Mouse (Mus musculus) left cerebral cortex, postnatal 25 days (tissue): ENCODE data around the gene Chd5. TPM values are rescaled to one million over a fixed set of nuclear protein-coding genes. Genes with fewer than 3 reads are reported as not detected.

ENCODE experiments used
- DNase-seq, 2 experiments: peaks; one replicate each; pipeline ENCODE4 v3.0.0; 2022; ENCODE audit warnings: low spot score in 2 of 2, mixed read lengths in 1 of 2
- intact Hi-C: fragments of 180-260 bp; cut with DNase I; formaldehyde crosslinking; loops from one replicate; pipeline ENCODE4 v1.15.1; 2025
- total RNA-seq, 2 experiments: library from RNA; stranded (reverse); gene quantifications; 2 replicates each; pipeline ENCODE4 v1.2.3; 2021

Chd5 gene
- total RNA-seq, 2 experiments from 2014 or later, result 180 to 181 TPM

GRCm38 (mm10) chr4:152315498-152316213, 22.8 kb upstream of the Chd5 start:
- peak in 1 of 2 experiments; percentile 41 for DNase-seq
- intact Hi-C loops, result no loop called here

DNA sequence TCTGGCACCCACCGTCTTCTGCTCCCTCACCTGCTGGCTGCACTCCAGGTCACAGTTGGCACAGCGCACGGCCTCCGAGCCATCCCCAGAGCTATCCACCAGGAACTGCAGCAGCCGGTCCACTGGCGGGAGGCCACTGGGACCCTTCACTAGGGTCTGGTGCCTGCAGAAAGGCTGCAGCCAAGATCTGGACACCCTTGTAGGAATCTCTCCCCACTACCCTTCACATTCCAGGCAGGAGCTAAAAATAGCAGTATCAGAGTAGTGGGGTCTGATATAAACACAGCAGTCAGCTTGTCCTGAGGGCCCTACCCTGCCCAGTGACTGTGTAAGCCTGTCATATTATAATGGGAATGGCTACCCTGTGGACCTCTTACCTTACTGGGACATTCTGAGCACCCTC, 20.8 kb upstream of the Chd5 start:
- no peak for DNase-seq
- intact Hi-C loops, result no loop called here

DNA sequence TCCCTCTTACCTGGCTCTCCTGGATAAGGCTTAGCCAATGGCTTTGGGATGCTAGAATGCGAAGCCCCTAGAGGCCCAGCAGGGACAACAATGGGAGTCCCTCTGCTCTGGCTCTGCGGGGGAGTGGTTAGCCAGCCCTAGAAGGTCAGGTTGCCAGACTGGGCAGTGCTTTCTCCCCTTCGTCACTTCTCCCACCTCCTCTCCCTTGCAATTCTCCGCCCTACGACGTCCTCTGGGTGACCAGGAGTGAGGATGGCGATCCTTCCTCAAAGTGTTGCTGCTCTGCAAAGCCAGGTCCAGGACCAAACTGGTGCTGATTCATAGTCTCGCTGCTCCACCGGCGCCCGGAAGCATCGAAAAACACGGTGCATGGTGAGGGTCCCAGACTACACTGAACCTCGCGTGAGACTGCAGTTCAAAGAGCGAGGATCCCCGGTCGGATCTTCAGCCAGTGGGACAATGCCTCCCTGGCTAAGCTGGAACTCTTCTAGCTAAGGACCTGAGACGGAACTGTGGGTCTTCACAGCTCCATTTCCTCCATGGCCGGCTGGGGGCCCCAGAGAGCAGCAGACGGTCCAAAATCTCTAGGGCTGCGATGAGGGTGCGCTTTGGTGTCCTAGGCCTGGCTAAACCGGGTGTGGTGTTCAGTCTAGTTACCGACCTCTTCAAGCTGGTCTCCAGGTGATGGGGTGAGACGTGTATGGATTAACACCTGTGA, 19.8 kb upstream of the Chd5 start, which contains the start of gene Rnf207:
Gene Rnf207, minus strand, starts transcription at position 477 of the 718 bp plus-strand sequence.
- intact Hi-C loops, result no loop called here
- peak; percentile 59 for DNase-seq

GRCm38 (mm10) chr4:152321464-152321863, 17.0 kb upstream of the Chd5 start:
- intact Hi-C loops, result no loop called here
- DNase-seq, result no peak

- intact Hi-C loops, result no loop called here
- DNase-seq, result no peak
These were observed 13.5 kb upstream of the Chd5 start for GRCm38 (mm10) chr4:152324641-152325562.

DNA sequence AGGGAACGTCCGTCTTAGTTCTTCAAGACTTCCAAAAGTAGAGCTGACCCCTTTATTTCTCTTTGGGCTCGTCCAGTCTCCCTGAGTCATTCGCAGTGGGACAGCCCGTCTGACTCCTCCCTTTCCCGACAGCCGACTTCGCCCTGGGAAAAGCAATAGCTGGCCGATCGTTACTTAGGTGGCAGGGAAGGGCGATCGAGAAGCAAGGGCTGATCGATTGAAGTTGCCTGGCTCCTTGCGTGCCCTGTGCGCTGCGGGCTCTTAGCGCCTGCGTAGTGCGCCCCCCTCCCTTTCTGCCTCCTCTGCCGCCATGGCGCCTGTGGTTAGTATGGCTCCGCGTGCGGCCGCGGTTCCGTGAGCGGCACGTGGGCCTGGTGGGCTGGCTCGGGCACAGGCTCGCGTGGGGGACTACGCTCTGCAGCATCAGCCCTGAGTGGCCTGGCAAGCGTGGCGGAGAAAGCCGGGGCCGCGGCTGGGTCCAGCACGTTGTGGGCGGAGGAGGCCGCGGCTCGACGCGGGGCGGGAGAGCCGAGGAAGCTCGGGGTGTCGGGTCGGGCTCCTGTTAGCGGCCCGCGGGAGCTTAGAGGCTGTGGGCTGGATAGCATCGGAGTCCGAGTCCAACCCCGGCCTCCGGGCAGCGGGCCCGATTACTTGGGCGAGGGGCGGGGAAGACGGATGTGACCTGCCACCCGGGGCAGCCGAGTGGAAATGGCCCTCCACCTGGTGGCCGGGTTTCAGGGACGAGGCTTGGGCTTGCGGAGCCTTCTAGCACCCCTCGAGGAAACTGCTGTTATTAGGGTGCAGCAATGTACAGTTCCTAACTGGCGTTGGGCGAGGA, 12.7 kb upstream of the Chd5 start, which contains the start of gene Rpl22:
Gene Rpl22, plus strand, starts transcription at position 169 of the 838 bp plus-strand sequence.
- DNase-seq, result peak; percentile 94 to 98
- intact Hi-C loops, result no loop called here

DNA sequence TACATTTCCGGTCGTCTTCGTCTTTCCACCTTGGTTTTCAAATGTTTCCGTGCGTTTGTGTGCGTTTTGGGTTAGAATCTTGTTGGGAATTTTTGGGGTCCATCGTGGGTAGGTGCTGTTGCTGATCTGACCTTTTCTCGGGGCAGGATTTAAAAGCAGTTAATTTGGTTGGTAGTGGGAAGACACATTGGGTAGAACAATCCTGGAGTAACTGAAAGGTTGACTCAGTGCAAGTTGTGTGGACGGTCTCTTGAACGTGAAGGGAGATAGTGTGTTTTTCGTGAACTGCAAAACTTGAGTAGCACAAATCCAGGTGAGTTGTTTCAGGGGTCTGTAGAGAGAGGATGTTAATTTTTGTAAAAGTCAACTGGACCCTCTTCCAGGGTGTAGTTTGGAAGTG, 11.9 kb upstream of the Chd5 start:
- DNase-seq, result no peak
- intact Hi-C loops, result no loop called here

- intact Hi-C loops, result no loop called here
- peak in 1 of 2 experiments; percentile 42 for DNase-seq
These were observed 9.8 kb upstream of the Chd5 start for GRCm38 (mm10) chr4:152328691-152329090.

DNA sequence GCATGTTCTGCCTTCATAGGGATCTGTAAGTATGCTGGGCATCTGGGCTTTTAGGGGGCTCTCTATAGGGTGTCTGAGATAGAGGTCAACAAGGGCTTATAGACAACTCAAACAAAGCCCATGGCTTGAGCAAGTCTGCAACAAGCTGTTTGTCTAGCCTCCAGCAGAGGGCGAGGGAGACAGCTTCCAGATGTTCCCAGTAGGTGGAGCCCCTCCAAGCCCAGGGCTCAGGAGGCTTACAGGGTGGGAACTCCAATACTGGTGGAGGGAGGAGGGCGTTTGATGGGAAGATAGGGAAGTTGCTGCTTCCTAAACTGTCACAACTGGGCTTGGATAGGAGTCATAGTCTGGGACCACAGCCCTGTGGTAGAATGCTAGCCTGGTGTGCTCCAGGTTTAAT, 5.5 kb upstream of the Chd5 start:
- intact Hi-C loops, result no loop called here
- peak; percentile 66 to 77 for DNase-seq

GRCm38 (mm10) chr4:152333587-152333986, 4.9 kb upstream of the Chd5 start:
- intact Hi-C loops, result no loop called here
- DNase-seq, result no peak

GRCm38 (mm10) chr4:152337772-152338171, 679 bp upstream of the Chd5 start:
- intact Hi-C loops, result loop anchor here (5.0 kb wide), 1 partner anchor 155 kb away; no protein-coding TSS in a partner anchor
- DNase-seq, result no peak

- intact Hi-C loops, result loop anchor here (5.0 kb wide), 1 partner anchor 153 kb away; no protein-coding TSS in a partner anchor
- DNase-seq, result no peak
These were observed 891 bp downstream of the Chd5 start for GRCm38 (mm10) chr4:152339293-152339790.

- intact Hi-C loops, result loop anchor here (2.0 kb wide), 1 partner anchor 94 kb away; no protein-coding TSS in a partner anchor
- no peak for DNase-seq
These were observed 2.3 kb downstream of the Chd5 start for GRCm38 (mm10) chr4:152340584-152341284.

DNA sequence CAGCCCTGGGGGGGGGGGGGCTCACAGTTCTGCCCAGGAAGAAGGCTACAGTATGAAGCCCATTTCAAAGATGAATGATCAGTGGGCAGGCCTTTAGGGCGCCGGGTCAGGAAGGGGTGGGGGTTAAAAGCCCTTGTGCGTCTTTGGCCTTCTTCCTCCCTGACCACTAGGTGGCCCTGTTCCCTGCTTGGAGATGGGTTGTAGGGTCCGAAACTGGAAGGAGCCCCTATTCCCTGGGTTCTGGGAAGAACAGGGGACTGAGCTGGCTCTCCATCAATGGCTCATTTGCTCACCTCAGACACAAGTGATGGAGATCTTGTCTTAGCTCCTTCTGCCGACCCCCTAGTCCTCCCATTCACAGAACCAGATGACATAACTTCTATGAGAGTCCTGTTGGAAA, 4.8 kb downstream of the Chd5 start:
- DNase-seq, result no peak
- intact Hi-C loops, result no loop called here

- no peak for DNase-seq
- intact Hi-C loops, result loop anchor here (5.0 kb wide), 1 partner anchor 133 kb away; the partner anchor contains the start of genes Kcnab2 and Nphp4
These were observed 6.2 kb downstream of the Chd5 start for GRCm38 (mm10) chr4:152344651-152345050.

DNA sequence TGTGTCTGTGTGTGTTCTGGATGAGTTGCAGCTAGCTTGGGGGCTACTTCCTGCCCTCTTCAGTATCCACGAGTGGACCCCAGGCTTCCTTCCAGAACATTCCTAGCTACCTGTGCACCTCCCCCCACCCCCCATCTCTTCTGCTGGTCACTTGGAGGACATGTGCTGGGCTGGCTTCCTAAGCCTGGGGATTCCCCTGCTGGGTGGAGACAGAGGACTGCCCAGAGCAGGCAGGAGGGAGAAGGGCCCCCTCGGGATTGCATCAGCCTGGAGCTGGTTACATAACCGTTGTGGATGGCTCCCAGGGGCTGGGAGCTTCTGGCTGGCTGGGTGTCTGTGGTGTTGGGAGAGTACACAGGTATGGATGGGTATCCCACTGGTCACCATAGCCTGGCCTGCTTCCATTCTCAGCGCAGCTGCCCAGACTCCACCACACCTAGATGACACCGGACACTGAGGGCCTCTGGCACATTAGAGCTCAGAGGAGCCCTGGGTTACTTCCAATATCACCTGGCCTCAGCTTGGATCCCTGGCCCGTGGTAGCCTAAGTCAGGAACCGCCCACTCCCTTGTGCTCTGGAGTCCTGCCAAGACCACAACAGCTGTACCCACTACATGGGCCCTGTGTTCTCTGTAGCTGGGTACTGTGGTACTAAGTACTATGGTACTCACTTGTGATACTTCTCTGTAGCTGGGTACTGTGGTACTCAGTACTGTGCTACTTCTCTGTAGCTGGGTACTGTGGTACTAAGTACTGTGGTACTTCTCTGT, 6.9 kb downstream of the Chd5 start:
- intact Hi-C loops, result loop anchor here (5.0 kb wide), 1 partner anchor 132 kb away; the partner anchor contains the start of genes Kcnab2 and Nphp4
- DNase-seq, result peak; percentile 56 to 84

- peak; percentile 83 to 94 for DNase-seq
- intact Hi-C loops, result loop anchor here (5.0 kb wide), 1 partner anchor 127 kb away; the partner anchor contains the start of genes Kcnab2 and Nphp4
These were observed 11.5 kb downstream of the Chd5 start for GRCm38 (mm10) chr4:152349837-152350381.
